Mouse (Mus musculus): ENCODE measurements at regions not wholly inside any gene's neighbourhood (a gene's known extent, or its start where the extent isn't known, plus 50 kb on each side); places are given as distances from the start of the nearest gene placed in this dataset.

DNA sequence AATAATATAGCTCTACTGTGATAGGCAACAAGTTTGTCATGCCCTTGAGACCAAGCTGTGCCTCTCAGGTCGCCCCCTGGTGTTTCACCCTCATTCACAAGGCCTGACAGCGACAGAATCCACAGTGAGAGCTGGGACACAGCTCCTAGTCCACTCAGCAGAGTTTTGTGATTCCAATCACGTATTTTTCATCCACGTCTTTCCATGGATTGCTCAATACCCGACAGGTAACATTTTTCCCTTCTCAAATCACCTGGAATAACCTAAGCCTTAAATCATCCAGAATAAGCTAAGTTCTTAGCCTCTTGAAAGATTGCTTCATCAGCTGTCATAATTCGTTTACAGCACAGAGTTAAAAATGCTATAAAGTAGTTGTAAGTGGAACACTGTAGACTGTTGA lies 211.3 kb downstream of the Ccdc91 start:
- in situ Hi-C loops (cut with MboI, MseI) = no loop called here

DNA sequence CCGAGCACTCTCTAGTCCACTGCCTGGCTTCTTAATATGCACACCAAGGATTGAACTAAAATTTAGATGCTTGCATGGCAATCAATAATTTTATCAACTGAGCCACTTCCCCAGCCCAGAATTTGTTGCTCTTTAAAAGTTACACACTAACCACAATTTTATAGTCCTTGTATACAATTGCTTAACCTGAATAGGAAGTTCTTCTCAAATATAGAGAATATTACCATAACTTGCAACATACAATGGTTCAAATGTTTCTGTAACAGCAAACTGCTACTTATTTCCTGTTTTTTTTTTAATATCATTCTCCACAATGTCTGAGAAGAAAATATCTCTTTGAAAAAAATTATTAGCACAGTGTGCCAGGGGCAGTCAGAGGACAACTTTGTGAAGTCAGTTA lies 222.6 kb downstream of the Ccdc91 start:
- in situ Hi-C loops (cut with MboI, MseI) = no loop called here

GRCm38 (mm10) chr6:147699449-147699848 lies 223.8 kb downstream of the Ccdc91 start:
- in situ Hi-C loops (cut with MboI, MseI) = no loop called here

- in situ Hi-C loops (cut with MboI, MseI) = no loop called here
Measured at GRCm38 (mm10) chr6:147700629-147701028, 225.0 kb downstream of the Ccdc91 start.

GRCm38 (mm10) chr6:147701956-147702355 lies 226.3 kb downstream of the Ccdc91 start:
- in situ Hi-C loops (cut with MboI, MseI) = no loop called here

DNA sequence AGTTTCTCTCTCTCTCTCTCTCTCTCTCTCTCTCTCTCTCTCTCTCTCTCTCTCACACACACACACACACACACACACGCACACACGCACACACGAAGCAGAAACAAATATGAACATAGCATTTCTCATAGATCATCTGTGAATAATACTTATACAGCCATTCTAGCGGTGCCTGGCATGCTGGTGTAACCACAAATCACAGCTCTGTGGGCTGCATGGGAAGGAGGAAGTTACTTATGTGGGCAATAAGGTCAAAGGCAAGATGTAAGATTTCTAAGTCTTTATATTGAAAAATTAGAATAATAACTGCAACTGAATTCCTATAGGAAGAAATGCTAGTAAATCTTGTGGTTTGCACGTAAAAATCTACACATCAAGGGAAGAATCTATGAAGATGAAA lies 228.7 kb downstream of the Ccdc91 start:
- in situ Hi-C loops (cut with MboI, MseI) = no loop called here

- in situ Hi-C loops (cut with MboI, MseI) = no loop called here
Measured at GRCm38 (mm10) chr6:147705936-147706335, 230.3 kb downstream of the Ccdc91 start.

- in situ Hi-C loops (cut with MboI, MseI) = no loop called here
Measured at GRCm38 (mm10) chr6:147706741-147707140, 231.1 kb downstream of the Ccdc91 start.

GRCm38 (mm10) chr6:147718052-147718712 lies 242.6 kb downstream of the Ccdc91 start:
- in situ Hi-C loops (cut with MboI, MseI) = no loop called here

- in situ Hi-C loops (cut with MboI, MseI) = no loop called here
Measured at GRCm38 (mm10) chr6:147718713-147719490, 243.3 kb downstream of the Ccdc91 start.

- in situ Hi-C loops (cut with MboI, MseI) = no loop called here
Measured at GRCm38 (mm10) chr6:147719539-147719938, 243.9 kb downstream of the Ccdc91 start.

GRCm38 (mm10) chr6:147723336-147723735 lies 247.7 kb downstream of the Ccdc91 start:
- in situ Hi-C loops (cut with MboI, MseI) = no loop called here

DNA sequence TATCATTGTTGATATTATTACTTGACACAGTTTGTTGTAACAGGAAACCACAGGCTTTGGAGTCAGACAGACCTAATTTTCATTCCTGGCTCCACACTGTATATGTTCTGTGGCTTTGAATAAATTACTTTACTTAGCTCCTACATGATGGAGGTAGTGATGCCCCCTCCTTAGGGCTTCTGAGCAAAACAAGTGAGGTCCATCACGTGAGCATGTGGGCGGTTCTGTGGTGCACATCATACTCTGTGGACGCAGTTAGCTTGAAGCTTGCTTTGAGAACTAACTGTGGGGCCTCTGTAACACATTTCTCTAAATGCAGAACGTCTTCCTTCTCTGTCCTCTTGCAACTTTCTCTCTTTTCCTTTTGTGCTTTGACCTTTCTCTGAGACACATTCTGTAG lies 251.4 kb downstream of the Ccdc91 start:
- in situ Hi-C loops (cut with MboI, MseI) = no loop called here

- in situ Hi-C loops (cut with MboI, MseI) = no loop called here
Measured at GRCm38 (mm10) chr6:147727644-147728533, 252.3 kb downstream of the Ccdc91 start.

DNA sequence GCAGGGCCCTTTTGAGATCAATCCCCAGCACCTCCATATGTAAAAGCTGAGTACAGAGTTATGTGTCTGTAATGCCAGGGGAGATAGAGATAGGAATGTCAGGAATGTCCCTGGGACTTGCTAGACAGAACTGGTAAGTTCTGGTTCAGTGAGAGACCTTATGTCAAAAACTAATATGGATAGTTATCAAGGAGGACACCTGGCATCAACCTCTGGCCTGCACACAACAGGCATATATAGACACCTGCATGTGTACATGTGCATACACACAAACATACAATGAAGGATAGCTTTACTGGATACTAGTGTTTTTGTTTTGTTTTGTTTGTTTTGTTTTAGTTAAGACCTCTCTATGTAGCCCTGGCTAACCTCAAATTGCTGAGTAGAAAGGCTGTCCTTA lies 254.1 kb downstream of the Ccdc91 start:
- in situ Hi-C loops (cut with MboI, MseI) = no loop called here

DNA sequence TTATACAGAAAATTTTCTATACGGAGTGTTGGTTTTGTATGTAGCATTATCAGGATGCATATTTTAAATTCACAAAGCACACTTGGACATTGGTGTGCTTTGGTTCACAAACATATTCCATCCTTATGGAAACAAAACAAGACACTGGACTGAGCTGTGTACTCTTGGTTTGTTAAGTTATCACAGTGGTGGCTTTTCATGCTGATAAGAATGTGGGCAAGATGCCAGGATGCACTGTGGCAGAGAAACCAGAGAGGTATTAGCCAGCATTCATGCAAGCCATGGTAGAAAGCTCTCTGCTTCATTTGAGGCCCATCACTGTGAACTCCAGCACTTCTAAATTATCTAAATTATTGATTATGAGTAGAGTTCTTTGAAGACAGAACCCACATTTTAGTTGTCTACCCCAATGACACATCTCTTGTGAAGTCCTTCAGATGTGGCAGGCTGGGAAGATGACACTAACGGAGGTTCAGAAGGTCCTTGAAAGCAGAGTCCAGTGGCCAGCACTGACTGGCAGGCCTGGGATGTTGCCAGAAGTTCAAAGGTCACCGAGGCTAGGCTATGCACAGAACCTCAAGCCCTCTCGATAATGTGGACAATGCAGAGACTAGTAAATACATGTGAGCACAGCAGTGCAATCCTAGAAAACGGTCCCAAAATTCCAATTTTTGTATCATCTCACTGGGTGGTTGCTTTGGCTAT lies 263.1 kb downstream of the Ccdc91 start:
- in situ Hi-C loops (cut with MboI, MseI) = no loop called here

DNA sequence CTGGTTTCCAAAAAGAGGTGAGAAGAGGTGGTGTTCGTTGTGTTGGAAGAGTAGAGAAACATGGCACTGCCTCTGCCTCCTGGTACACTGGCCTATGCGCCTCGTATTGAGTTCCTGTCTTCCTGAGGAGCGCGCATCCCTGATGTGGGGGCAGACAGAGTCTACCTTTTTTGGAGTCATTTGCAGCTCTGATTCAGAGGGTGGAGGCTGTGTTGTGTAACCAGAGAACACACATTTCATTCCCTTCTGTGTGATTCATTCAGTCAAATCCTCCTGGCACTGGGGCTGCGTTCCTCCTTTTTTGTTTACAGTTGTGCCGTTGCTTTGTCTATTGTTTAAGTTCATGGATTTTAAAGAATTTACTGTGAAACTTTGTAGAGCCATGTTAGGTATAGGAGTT lies 265.8 kb downstream of the Ccdc91 start:
- in situ Hi-C loops (cut with MboI, MseI) = no loop called here

DNA sequence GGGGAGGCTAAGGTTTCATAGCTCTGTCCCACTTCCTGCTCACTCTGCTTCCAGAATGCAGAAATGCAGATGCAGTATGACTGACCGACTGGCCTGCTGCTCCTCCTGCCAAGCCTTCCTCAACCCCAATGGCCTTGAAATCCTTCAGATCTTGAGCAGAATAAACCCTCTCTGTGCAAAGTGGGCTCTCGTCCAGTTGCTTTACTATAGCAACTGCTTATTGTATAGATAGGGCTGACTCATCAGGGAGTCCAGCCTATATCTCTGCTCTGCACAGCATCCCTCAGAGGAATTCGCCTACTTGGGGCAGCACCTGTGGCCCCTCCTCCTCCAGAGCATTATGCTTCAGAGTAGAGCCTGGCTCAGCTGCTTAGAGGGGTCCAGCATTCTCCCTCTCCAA lies 268.5 kb downstream of the Ccdc91 start:
- in situ Hi-C loops (cut with MboI, MseI) = no loop called here

- in situ Hi-C loops (cut with MboI, MseI) = no loop called here
Measured at GRCm38 (mm10) chr6:147745690-147746089, 270.1 kb downstream of the Ccdc91 start.

GRCm38 (mm10) chr6:147747945-147748344 lies 272.3 kb downstream of the Ccdc91 start:
- in situ Hi-C loops (cut with MboI, MseI) = no loop called here

GRCm38 (mm10) chr6:147752301-147752700 lies 276.7 kb downstream of the Ccdc91 start:
- in situ Hi-C loops (cut with MboI, MseI) = no loop called here

DNA sequence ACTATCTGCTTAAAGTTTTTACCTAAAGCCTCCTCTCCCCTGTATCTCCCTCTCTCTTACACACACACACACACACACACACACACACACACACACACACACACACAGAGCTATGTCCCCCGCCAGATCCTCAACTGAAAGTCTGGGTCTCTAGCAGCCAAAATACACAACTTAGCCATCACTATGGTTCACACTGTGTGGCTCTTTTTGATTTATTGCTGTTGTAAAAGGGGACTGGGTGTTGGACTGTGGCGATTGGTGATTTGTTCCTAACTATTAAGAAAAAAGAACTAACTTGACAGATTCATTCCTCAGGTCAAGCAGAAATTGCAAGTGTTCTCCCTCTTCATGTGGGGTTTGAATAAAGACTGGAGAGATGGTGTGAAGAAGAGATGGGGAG lies 278.2 kb downstream of the Ccdc91 start:
- in situ Hi-C loops (cut with MboI, MseI) = no loop called here
